Mouse (Mus musculus): Measurements from ENCODE around the gene Apaf1. TPM values are rescaled to one million over a fixed set of nuclear protein-coding genes. Genes with fewer than 3 reads are reported as not detected.

The Apaf1 gene
- 10 to 100 TPM; 12.3 to 14.4 (median 13.8) TPM for total RNA-seq (2022)

DNA sequence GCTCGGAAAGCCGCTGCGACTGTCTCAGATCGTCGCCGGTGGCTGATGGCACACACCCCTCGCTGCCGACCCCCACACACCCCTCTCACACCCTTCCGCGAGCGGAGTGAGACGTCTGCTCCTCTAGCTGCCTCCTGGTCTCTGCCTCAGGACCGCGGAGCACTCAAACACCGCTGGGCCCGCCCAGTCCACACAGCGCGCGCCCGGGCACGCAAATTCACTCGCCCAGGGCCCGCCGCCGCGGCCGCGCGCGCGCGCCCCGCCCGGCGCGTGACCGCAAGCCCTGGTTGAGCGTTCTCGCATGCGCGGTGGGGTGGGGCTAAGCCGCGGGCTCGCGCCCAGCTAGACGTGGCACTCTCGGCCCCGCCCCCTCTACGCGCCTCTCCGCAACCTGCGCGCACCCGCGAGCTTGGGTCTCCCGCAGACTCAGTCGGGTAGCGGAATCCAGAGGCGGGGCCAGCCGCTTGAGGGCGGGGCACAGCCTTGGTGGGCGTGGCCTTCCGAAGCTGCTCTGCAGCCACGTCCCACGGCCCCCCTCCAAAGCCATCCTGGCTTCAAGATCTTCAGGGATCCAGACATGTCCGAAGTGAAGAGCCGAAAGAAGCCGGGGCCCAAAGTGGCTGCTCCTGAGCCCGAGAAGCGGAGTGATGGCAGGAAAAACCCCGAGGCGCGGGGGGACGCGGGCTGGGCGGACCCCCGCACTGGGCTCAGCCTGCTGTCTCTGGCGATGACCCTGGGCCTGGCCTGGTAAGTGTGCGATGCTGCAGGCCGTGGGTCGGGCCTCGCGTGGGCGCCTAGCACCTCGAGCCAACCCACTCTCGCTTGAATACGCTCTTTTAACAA is at the start of gene Apaf1, which contains the start of gene Ikbip:
Apaf1 (minus strand) TSS at position 221 of the 843 bp plus-strand sequence.
Ikbip (plus strand) TSS at position 391 of the 843 bp plus-strand sequence.
- peak; percentile 98 to 99 for DNase-seq (ENCODE audit: low spot score in 2 of 2)

DNA sequence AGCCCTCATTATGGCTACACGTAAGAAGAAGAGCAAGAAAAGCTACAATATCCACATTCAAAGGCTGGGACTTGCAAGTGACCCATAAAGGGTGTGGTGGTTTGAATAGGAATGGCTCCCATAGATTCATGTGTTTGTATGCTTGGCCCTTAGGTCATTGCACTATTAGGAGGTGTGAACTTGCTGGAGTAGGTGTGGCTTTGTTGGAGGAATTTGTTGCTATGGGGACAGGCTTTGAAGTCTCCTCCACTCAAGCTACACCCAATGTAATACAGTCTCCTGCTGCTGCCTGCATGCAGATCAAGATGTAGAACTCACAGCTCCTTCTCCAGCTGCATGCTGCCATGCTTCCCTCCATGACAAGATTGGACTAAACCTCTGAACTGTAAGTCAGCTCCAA is 49.0 kb upstream of the Apaf1 start:
- DNase-seq (ENCODE audit: low spot score in 2 of 2) = no peak

DNA sequence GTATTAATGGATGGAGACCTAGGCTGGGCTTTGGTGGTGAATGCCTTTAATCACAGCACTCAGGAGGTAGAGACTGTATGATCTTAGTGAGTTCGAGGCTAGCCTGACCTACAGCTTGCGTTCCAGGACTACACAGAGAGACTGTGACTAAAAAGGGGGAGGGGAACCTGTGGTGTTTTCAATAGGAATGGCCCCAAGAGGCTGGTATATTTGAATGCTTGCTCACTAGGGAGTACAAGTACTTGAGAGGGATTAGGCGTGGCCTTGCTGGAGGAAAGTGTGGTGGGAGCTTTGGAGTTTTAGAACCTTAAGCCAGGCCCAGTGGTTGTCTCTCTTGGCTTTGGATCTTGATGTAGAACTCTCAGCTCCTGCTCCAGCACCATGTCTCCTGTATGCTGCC is 48.2 kb upstream of the Apaf1 start:
- no peak for DNase-seq (ENCODE audit: low spot score in 2 of 2)

DNA sequence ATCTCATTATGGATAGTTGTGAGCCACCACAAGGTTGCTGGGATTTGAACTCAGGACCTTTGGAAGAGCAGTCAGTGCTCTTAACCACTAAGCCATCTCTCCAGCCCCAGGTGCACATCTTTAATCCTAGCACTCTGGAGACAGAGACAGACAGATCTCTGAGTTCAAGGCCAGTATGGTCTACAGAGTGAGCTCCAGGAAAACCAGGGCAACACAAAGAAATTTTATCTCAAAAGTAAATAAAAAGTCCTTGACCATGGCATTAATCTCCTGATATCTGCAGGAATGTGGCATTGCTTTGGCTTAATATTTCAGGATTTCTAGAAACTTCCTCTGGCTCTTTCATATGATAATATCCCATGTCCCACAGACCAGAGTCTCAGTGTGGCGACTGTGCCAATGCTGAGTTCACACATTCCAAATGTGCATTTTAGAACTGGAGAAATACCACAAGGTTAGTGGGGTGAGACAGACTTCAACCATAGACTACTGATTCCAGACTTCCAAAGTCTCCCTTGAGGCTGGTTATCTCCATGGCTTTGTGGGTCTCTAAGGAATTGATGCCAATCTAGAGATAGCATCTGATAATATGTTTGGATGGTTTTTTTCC is 46.1 kb upstream of the Apaf1 start:
- DNase-seq (ENCODE audit: low spot score in 2 of 2) = no peak

DNA sequence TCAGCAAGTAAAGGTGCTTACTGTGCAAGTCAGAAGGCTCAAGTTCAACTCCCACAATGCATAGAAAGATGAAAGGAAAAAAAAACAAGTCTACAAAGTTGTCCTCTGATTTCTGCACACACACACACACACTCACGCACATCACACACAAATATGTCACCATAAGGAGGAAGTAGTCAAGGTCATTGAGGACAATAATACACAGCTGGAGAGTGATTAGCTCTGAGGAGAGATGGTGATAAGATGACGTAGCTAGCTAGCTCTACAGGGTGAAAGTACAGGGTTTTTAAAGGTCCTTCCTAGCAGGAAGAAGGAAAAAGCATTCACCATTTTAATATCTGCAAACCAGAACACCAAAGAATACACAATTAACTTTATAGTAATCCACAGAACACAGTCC is 44.8 kb upstream of the Apaf1 start:
- no peak for DNase-seq (ENCODE audit: low spot score in 2 of 2)

DNA sequence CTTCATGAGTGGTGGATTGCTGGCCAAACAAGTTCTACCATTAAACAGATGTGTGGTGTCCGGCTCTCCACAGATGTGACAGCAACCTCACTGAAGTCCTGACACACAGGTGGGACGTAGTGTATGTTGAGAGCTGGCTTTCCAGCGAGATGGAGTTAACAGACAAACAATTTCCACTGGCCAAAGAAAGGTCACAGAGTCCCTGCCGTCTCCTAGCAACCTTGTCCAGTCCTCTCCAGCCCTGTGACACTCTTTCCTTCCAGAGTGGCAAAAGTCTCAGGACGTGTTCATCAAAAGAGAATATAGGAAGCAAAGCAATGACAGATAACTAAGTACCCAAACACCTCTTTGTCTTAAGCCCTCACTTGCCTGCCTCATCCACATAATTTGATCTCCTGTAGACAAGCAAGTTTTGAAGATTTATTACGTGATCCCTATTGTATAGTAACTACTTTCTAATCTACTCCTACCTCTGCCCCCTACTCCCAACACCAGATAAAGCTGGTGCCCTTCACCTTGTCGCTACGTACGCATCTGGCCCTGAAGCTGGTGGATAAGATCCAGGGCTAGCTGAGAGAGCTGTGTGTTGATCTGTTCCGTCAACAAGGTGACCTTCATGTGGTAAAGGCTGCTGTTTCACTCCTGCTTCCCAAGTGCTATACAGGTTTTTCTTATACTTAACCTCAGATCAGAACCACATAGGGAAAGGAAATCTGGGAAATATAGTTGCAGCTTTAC is 44.2 kb upstream of the Apaf1 start:
- DNase-seq (ENCODE audit: low spot score in 2 of 2) = no peak

DNA sequence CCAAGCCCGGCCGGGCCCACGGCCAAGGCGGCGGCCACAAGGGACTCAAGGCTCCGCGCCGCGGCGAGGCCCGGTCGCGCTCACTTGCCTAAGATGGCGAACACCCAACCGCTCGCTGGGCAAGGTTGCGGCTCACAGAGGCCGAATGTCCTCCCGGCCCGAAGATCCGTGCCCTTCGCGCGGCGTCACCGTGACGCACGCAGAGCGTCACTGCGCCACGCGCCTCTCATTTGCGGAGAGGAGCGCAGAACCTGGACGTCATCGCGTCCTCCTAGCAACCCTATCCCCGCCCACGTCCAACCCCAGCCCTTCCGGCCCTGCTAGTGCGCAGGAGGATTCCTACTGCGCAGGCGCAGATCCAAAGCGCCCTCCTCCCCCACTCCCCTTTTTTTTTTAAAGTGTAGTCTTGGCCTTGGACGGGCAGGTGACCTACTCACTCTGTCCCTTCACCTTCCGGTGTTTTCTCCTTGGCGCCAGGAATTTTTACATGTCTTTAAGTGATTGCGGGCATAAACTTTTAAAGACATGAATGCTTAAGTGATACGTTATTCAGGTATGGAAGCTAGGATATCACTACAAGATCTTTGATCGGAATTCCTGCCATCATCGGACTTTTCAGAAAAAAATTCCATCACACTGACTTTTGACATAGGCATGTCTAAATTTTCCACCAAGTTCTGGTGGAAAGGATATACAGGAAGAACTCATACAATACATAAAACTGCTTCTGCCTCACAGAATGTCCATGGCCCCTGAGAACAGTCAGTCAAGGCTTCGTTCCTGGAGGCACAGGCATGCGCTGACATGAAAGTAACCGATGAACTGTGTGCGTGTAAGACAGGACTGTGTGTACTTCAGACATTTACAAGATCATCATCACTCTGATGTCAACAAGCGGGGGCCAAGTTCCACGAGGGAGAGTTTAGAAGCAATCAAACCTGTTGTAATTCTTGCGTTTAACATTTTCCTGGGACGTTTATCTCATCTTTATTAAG is 41.6 kb upstream of the Apaf1 start, which contains the start of gene Slc25a3:
Slc25a3 (minus strand) TSS at position 232 of the 995 bp plus-strand sequence.
- peak; percentile 97 to 98 for DNase-seq (ENCODE audit: low spot score in 2 of 2)

DNA sequence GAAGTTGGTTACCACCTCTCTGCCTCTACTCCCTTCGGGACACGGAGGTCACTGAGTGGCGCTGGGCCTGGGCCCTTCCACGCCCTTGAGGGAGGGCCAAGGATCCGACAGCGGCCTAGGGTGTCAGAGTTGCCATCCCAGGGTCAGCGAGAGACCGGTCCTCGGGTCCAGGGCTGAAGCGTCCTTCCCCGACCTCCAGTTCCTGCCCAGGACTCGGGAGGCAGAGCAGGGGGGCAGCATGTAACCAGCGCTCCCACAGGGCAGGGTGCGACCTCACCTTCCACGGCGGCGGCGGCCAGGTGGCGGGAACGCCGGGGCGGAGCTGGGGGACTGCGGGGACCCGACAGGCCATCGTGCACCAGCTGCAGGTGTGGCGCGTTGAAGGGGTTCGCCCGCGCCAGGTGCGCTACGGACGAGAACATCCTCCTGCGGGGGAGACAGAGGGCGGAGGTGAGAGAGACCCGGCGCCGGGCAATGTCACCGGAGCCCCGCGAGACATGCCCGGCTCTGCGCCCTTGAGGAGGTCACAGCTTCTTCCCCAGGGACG is 40.8 kb upstream of the Apaf1 start:
- no peak for DNase-seq (ENCODE audit: low spot score in 2 of 2)

DNA sequence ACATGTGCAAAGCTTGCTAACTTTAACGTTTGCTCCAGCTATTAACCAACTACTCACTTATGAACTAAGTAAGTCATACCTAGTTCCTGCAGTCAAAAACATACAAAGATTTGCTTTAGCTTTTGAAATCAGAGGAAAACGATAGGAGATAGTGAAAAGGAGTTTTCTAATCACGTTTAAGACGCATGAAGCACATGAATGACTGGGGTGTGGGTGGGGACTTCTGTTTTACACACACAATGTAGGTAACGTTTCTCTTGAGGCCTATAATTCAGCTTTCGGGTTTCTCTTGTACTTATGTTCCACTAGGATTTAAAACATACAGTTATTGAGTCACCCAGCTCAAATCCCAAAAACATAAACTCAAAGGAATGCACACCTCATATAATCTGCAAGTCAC is 40.1 kb upstream of the Apaf1 start:
- no peak for DNase-seq (ENCODE audit: low spot score in 2 of 2)

DNA sequence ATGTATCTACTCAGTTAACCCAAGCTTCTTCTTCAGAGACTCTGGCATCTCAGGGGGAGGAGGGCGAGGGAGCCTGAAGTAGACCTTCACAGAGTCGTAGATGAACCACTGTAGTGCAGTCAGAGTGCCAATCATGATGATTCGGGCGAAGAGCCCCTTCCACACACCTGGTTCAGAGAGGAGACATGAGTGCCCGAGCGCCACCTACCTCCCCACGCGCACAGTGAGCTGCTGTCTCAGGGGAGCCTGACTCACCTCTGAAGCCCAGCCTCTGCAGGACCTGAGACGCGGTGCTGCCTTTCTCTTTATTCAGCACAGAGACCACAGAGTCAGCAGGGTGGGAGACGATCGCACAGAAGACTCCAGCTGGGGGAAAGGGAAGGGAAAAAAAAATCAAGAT is 34.4 kb upstream of the Apaf1 start:
- DNase-seq (ENCODE audit: low spot score in 2 of 2) = no peak

DNA sequence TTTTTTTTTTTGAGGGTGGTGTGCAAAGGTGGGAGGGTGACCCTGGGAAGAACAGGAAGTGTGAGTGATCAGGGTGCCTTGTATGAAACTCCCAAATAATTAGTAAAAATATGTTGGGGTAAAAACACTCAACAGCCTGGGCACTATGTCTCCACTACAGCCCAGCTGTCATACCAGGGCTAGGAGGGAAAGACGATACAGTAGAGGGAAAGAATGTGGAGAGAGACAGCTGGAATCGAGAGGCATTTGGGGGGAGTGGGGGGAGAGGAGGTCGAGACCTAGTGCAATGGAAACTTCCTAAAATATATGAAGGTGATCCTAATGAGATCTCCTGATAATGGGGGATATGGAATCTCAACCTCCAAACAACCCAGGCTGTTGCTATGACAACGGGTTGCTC is 27.3 kb upstream of the Apaf1 start:
- DNase-seq (ENCODE audit: low spot score in 2 of 2) = no peak

DNA sequence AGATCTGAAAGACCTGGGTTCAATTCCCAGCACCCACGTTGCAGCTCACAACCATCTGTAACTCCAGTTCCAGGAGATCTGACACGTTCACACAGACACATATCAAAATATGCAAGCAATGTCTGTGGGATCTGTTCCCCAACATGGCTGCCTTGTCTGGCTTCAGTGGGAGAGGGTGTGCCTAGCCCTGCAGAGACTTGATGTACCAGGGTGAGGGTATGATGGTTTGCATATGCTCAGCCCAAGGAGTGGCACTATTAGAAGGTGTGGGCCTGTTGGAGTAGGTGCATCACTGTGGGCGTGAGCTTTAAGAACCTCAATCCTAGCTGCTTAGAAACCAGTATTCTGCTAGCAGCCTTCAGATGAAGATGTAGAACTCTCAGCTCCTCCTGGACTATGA is 23.4 kb upstream of the Apaf1 start:
- DNase-seq (ENCODE audit: low spot score in 2 of 2) = no peak

DNA sequence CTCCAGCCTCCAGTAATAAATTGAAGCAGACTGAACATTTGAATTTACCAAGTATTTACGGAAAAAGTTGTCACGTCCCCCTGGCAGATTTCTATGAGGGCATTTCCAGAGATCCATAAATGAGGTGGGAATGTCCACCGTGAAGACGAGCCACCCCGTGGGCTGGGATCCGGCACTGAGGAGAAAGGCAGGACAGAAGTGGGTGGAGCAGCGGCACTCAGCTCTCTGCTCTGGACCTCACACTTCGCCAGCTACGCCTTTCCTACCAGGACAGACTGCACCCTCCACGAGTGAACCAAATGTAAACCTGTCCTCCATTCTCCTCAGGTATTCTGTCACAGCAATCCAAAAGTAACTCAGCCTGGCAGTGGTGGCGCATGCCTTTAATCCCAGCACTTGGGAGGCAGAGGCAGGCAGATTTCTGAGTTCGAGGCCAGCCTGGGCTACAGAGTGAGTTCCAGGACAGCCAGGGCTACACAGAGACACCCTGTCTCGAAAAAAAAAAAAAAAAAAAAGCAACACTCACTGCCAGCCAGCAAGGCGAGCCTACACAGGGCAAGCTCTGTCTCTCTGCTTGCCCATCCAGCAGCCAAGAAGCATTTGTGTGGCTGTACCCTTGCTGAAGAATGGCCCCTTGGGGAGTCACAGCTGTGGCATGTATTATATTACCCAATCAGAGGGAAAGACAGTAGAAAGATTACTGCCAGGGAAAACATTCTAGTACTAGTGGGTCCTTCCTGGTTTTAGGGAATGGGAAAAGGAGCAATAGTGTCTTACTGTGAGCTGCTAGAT is 20.4 kb upstream of the Apaf1 start:
- DNase-seq (ENCODE audit: low spot score in 2 of 2) = no peak

DNA sequence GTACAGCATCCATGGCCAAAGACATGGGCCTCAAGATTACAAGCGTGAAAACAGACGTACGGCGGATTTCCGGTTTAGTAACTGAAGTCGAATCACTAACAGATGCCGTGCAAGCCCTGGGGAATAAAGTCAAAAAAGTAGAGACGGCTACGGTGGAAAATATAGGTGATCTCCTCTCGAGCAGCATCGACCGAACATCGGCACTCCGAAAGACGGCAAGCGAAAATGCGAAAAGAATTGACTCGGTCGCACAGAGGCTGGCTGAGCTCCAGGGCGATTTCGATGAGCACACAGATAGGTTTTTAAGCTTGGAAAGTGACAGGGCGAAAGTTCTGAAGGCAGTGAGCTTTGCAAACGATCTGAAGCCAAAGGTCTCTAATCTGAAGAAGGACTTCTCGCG is 19.4 kb upstream of the Apaf1 start:
- DNase-seq (ENCODE audit: low spot score in 2 of 2) = no peak

DNA sequence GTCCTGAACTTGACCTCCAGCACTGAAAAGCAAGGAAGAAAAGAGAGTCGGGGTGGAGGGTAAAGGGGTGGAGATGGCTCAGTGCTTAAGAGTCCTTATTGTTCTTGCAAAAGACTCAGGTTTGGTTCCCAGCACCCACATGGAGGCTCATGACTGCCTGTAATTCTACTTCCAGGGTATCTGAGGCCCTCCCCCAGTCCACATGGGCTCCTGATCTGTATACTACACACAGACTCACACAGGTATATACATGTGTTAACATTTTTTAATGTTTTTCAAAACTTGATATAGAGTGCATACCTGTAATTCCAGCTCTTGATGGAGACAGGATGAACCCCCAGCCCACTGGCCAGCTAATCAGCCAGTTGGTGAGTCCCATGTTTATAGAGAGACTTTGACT is 17.5 kb upstream of the Apaf1 start:
- DNase-seq (ENCODE audit: low spot score in 2 of 2) = no peak

DNA sequence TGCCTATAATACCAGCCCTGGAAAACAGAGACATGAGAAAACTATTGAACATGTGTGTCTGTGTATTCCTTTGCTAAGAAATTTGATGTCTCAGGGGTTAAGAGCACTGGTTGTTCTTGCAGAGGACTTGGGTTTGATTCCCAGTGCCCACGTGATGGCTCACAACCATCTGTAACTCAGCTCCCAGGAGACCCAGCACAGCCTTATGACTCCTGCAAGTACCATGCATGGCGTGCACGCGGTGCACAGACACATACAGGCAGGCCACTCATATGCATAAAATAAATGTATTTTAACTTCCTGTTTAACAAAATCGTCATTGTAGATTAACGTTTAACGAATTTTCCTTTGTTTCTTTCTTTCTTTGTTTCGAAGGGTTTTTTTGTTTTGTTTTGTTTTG is 15.5 kb upstream of the Apaf1 start:
- DNase-seq (ENCODE audit: low spot score in 2 of 2) = no peak

DNA sequence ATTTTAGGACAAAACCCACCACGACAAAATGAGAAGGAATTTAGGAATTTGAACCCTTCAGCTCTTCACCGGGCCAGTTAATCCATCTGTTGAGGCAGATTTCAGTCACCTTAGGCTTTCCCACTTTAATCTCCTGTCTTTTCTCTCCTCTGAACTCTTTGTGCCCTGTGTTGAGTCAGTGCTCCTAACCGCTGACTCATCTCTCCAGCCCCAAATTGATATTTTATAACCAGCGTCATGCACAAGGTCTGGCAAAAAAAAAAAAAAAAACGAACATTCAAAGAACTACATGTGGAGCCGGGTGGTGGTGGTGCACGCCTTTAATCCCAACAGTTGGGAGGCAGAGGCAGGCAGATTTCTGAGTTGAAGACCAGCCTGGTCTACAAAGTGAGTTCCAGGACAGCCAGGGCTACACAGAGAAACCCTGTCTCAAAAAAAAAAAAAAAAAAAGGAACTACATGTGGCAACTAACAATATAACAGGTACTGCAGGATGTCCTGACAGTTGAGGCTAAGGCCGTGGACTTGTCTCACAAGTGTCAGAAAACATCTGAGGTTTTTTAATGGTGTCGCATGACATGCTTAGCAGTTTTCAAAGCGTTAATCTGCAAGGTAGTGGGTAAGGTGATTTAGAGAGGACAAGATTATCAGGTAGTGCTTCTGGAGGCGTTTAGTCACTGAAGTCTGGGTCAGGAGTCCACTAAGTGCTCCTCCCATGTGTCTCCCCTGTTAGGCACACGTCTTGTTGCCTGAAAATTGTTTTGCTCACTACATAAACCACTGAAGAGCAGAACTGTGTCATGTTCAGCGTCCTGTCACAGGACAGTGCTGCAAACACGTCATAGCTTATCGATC is 11.9 kb upstream of the Apaf1 start:
- no peak for DNase-seq (ENCODE audit: low spot score in 2 of 2)

DNA sequence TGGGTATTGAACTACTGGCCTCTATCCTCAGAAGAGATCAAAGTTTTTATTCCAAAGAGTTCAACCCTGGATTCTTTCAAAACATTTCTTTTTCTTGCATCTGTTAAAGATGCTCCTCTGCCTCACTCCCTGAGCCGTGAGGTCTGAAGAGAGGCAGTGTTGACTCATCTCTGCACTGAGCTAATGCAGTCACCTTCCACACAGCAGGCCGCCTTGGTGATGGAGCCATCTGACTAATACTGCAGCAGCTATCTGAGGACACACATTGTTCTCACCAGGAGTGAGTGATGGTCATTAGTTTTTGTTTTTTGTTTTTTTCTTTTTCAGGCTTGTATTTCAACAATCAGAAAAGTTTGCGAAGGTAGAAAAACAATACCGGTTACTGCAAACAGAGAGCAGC is 10.2 kb upstream of the Apaf1 start:
- DNase-seq (ENCODE audit: low spot score in 2 of 2) = no peak

DNA sequence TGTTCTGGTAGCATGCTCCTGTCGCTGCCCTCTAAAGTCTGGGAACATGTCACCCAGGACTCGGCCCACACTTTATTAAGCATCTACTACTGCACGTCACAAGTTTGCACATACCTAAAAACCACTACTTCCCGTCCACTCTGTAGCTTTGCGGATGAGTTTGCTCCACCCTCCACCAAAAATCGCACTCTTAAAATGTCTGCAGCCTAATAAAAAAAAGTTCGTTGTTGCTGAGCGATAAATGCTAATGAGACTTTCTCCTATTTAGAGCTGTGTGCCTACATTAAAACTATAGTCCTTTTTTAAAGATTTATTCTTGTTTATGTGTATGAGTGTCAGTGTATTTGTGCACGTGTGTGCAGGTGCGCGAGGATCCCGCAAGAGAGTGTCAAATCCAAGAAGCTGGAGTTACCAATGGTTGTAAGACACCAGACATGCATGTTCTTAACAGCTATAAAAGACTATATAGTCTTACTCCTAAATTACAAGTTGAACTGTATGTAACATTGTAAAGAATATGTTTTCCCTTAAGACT is 890 bp upstream of the Apaf1 start:
- DNase-seq (ENCODE audit: low spot score in 2 of 2) = no peak

Measured in layer of hippocampus, adult 8-10 months (tissue).